Mouse (Mus musculus): Measurements from ENCODE around the gene Klre1. TPM values are rescaled to one million over a fixed set of nuclear protein-coding genes. Genes with fewer than 3 reads are reported as not detected.

Gene Klre1
- total and polyA plus RNA-seq, 2 experiments, result 0.07 to 0.28 TPM

DNA sequence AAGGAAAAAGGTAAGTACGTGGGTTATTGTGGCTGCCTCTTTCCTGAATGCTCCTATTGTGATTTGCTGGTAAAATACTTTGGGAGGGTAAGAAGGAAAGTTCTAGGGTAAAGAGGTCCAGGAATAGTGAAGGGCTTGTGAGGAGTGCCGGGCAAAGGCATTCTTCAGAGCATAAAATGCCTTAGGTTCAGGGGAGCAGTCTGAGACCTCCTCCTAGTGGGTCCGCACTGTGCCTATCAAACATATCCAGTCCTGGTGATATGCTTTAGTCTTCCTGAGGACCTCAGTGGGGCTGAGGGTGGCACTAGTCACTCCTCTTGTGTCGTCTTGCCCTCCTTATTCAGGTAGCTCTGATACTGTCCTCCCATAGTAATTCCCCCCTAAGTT is 18.1 kb upstream of the Klre1 start:
- Histone ChIP-seq H3K27me3 (ENCODE audit: control insufficient read depth, insufficient read depth, low read length) (no peaks in the 10 kb centered on the region), H3K27ac (replicated peaks; ENCODE audit: insufficient read depth, low read depth, low read length) (no peak overlapping the region), H3K36me3 (ENCODE audit: control insufficient read depth, insufficient read depth, low read length) (no peaks in the 10 kb centered on the region), H3K4me1 (ENCODE audit: control insufficient read depth, insufficient read depth, low read length) (peaks cover 2% of the 10 kb centered on the region; the same call in 1 of the 2 replicates), H3K4me3 (ENCODE audit: insufficient read depth, low read depth, low read length) (no peak overlapping the region), H3K9ac (ENCODE audit: low read depth, low read length) (no peak overlapping the region), H3K79me2 (ENCODE audit: control insufficient read depth, insufficient read depth, low read length) (no peaks in the 10 kb centered on the region)
- no peak for DNase-seq (ENCODE audit: extremely low read depth, low read depth, low spot score)
- WGBS, result 49% methylated on average over 4 of the region's 4 CpGs
- no peak for TF ChIP-seq CTCF (IDR thresholded peaks at IDR 0.05; ENCODE audit: low read depth, low read length)
- no peak for TF ChIP-seq POLR2A (IDR thresholded peaks at IDR 0.05; ENCODE audit: extremely low read depth, insufficient read depth, low read length)

GRCm38 (mm10) chr6:129565257-129565656 is 12.4 kb upstream of the Klre1 start:
- no peak for DNase-seq (ENCODE audit: extremely low read depth, low read depth, low spot score)
- Histone ChIP-seq H3K36me3 (ENCODE audit: control insufficient read depth, insufficient read depth, low read length) (no peaks in the 10 kb centered on the region), H3K27me3 (ENCODE audit: control insufficient read depth, insufficient read depth, low read length) (no peaks in the 10 kb centered on the region), H3K79me2 (ENCODE audit: control insufficient read depth, insufficient read depth, low read length) (no peaks in the 10 kb centered on the region), H3K4me3 (ENCODE audit: insufficient read depth, low read depth, low read length) (no peak overlapping the region), H3K4me1 (ENCODE audit: control insufficient read depth, insufficient read depth, low read length) (no peaks in the 10 kb centered on the region), H3K9ac (ENCODE audit: low read depth, low read length) (no peak overlapping the region), H3K27ac (replicated peaks; ENCODE audit: insufficient read depth, low read depth, low read length) (no peak overlapping the region)
- 79% methylated on average over 2 of the region's 2 CpGs for WGBS
- TF ChIP-seq CTCF (IDR thresholded peaks at IDR 0.05; ENCODE audit: low read depth, low read length) (no peak), POLR2A (IDR thresholded peaks at IDR 0.05; ENCODE audit: extremely low read depth, insufficient read depth, low read length) (no peak)

DNA sequence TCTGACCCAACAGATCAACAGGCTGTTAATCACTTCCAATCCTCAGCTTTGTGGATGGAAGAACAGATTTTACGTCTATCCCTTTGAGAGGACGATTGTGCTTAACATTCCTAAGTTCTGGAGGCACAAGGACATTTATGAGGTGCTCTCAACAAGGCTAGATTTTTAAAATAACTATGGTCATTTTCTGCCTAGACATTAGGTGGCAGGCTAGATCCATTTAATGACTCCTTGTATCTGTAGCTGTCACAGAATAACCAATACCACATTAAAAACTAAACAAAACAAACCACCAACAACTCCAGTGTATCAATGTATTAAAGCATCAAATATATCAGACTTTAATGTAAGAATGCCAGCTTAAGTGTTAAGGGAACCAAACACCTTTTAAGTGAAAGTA is 2.4 kb upstream of the Klre1 start:
- H3K9ac ChIP-seq (ENCODE audit: low read depth, low read length), result no peak overlapping the region
- H3K27ac ChIP-seq (replicated peaks; ENCODE audit: insufficient read depth, low read depth, low read length), result no peak overlapping the region
- no peaks in the 10 kb centered on the region for H3K27me3 ChIP-seq (ENCODE audit: control insufficient read depth, insufficient read depth, low read length)
- no peak overlapping the region for H3K4me3 ChIP-seq (ENCODE audit: insufficient read depth, low read depth, low read length)
- TF ChIP-seq POLR2A (IDR thresholded peaks at IDR 0.05; ENCODE audit: extremely low read depth, insufficient read depth, low read length), result no peak
- no peak for TF ChIP-seq CTCF (IDR thresholded peaks at IDR 0.05; ENCODE audit: low read depth, low read length)
- H3K79me2 ChIP-seq (ENCODE audit: control insufficient read depth, insufficient read depth, low read length), result no peaks in the 10 kb centered on the region
- no peaks in the 10 kb centered on the region for H3K4me1 ChIP-seq (ENCODE audit: control insufficient read depth, insufficient read depth, low read length)
- WGBS, result 16% methylated on average over 2 of the region's 2 CpGs
- H3K36me3 ChIP-seq (ENCODE audit: control insufficient read depth, insufficient read depth, low read length), result no peaks in the 10 kb centered on the region
- DNase-seq (ENCODE audit: extremely low read depth, low read depth, low spot score), result no peak

GRCm38 (mm10) chr6:129581274-129581673 is 3.6 kb downstream of the Klre1 start:
- H3K27me3 ChIP-seq (ENCODE audit: control insufficient read depth, insufficient read depth, low read length), result no peaks in the 10 kb centered on the region
- WGBS, result 62% methylated on average over 4 of the region's 4 CpGs

GRCm38 (mm10) chr6:129581896-129582295 is 4.2 kb downstream of the Klre1 start:
- Histone ChIP-seq H3K27ac (replicated peaks; ENCODE audit: insufficient read depth, low read depth, low read length) (no peak overlapping the region), H3K4me3 (ENCODE audit: insufficient read depth, low read depth, low read length) (no peak overlapping the region), H3K27me3 (ENCODE audit: control insufficient read depth, insufficient read depth, low read length) (no peaks in the 10 kb centered on the region), H3K36me3 (ENCODE audit: control insufficient read depth, insufficient read depth, low read length) (no peaks in the 10 kb centered on the region), H3K4me1 (ENCODE audit: control insufficient read depth, insufficient read depth, low read length) (no peaks in the 10 kb centered on the region), H3K9ac (ENCODE audit: low read depth, low read length) (no peak overlapping the region), H3K79me2 (ENCODE audit: control insufficient read depth, insufficient read depth, low read length) (no peaks in the 10 kb centered on the region)
- WGBS, result 73% methylated on average over 4 of the region's 4 CpGs
- no peak for TF ChIP-seq POLR2A (IDR thresholded peaks at IDR 0.05; ENCODE audit: extremely low read depth, insufficient read depth, low read length)
- TF ChIP-seq CTCF (IDR thresholded peaks at IDR 0.05; ENCODE audit: low read depth, low read length), result no peak
- no peak for DNase-seq (ENCODE audit: extremely low read depth, low read depth, low spot score)

More at GRCm38 (mm10) chr6:129581274-129581673, 3.6 kb downstream of the Klre1 start:
- no peaks in the 10 kb centered on the region for H3K36me3 ChIP-seq (ENCODE audit: control insufficient read depth, insufficient read depth, low read length)
- H3K4me1 ChIP-seq (ENCODE audit: control insufficient read depth, insufficient read depth, low read length), result no peaks in the 10 kb centered on the region
- no peak overlapping the region for H3K9ac ChIP-seq (ENCODE audit: low read depth, low read length)
- no peak overlapping the region for H3K4me3 ChIP-seq (ENCODE audit: insufficient read depth, low read depth, low read length)
- no peak for DNase-seq (ENCODE audit: extremely low read depth, low read depth, low spot score)
- TF ChIP-seq POLR2A (IDR thresholded peaks at IDR 0.05; ENCODE audit: extremely low read depth, insufficient read depth, low read length), result no peak
- TF ChIP-seq CTCF (IDR thresholded peaks at IDR 0.05; ENCODE audit: low read depth, low read length), result no peak
- no peak overlapping the region for H3K27ac ChIP-seq (replicated peaks; ENCODE audit: insufficient read depth, low read depth, low read length)
- H3K79me2 ChIP-seq (ENCODE audit: control insufficient read depth, insufficient read depth, low read length), result no peaks in the 10 kb centered on the region

GRCm38 (mm10) chr6:129583014-129583413 is 5.3 kb downstream of the Klre1 start:
- no peaks in the 10 kb centered on the region for H3K79me2 ChIP-seq (ENCODE audit: control insufficient read depth, insufficient read depth, low read length)

More at GRCm38 (mm10) chr6:129583014-129583413, 5.3 kb downstream of the Klre1 start:
- no peaks in the 10 kb centered on the region for H3K36me3 ChIP-seq (ENCODE audit: control insufficient read depth, insufficient read depth, low read length)
- no peaks in the 10 kb centered on the region for H3K4me1 ChIP-seq (ENCODE audit: control insufficient read depth, insufficient read depth, low read length)
- no peaks in the 10 kb centered on the region for H3K27me3 ChIP-seq (ENCODE audit: control insufficient read depth, insufficient read depth, low read length)
- no peak overlapping the region for H3K9ac ChIP-seq (ENCODE audit: low read depth, low read length)
- 68% methylated on average over 3 of the region's 3 CpGs for WGBS
- no peak for TF ChIP-seq CTCF (IDR thresholded peaks at IDR 0.05; ENCODE audit: low read depth, low read length)
- no peak for TF ChIP-seq POLR2A (IDR thresholded peaks at IDR 0.05; ENCODE audit: extremely low read depth, insufficient read depth, low read length)
- H3K4me3 ChIP-seq (ENCODE audit: insufficient read depth, low read depth, low read length), result no peak overlapping the region
- H3K27ac ChIP-seq (replicated peaks; ENCODE audit: insufficient read depth, low read depth, low read length), result no peak overlapping the region
- no peak for DNase-seq (ENCODE audit: extremely low read depth, low read depth, low spot score)
